Mouse (Mus musculus): ENCODE data around the gene Ambra1.

GRCm38 (mm10) chr2:91872658-91873057, 142.7 kb downstream of the Ambra1 start:
- no peak for TF ChIP-seq CTCF (IDR thresholded peaks at IDR 0.05)
- TF ChIP-seq POLR2A (IDR thresholded peaks at IDR 0.05; ENCODE audit: insufficient read depth, low read depth, low read length) = no peak
- no peak for TF ChIP-seq EP300 (IDR thresholded peaks at IDR 0.05; ENCODE audit: insufficient read depth, low read depth, low read length)

Measured in heart, adult 2 months (tissue).